Mouse (Mus musculus) intestine, postnatal 0 days (tissue): Measurements from ENCODE around the gene Serpina3b. TPM values are rescaled to one million over a fixed set of nuclear protein-coding genes. Genes with fewer than 3 reads are reported as not detected.

Experiments
- ATAC-seq: fragments of 200-750 bp; cut with Nextera tagmentation; 2 replicates; pipeline ENCODE4 v1.8.0; 2017; ENCODE audit warnings: mild to moderate bottlenecking, moderate TSS enrichment, moderate library complexity
- H3K27ac ChIP-seq: fragments of 300-500 bp; sonication (generic); 2 replicates; pipeline ENCODE4 v1.5.1; 2014; ENCODE audit warnings: mild to moderate bottlenecking, low read depth, low read length, moderate library complexity
- H3K27me3 ChIP-seq: fragments of 300-500 bp; sonication (generic); replicated peaks from 2 replicates; pipeline ENCODE4 v1.6.1; 2014; ENCODE audit warnings: low read length, mixed read lengths; ENCODE audit not compliant: control insufficient read depth, insufficient read depth
- H3K36me3 ChIP-seq: fragments of 300-500 bp; sonication (generic); 2 replicates; pipeline ENCODE4 v1.6.1; 2014; ENCODE audit warnings: mild to moderate bottlenecking, moderate library complexity; ENCODE audit not compliant: control insufficient read depth, insufficient read depth
- H3K4me1 ChIP-seq: fragments of 300-500 bp; sonication (generic); replicated peaks from 2 replicates; pipeline ENCODE4 v1.6.1; 2014; ENCODE audit warnings: antibody characterized with exemption, low read length, mixed read lengths; ENCODE audit not compliant: control insufficient read depth, insufficient read depth
- H3K4me2 ChIP-seq: fragments of 300-500 bp; sonication (generic); replicated peaks from 2 replicates; pipeline ENCODE4 v1.6.1; 2014; ENCODE audit warnings: low read depth, mild to moderate bottlenecking, moderate library complexity
- H3K4me3 ChIP-seq: fragments of 300-500 bp; sonication (generic); 2 replicates; pipeline ENCODE4 v1.5.1; 2014; ENCODE audit warnings: low read depth, low read length
- H3K9ac ChIP-seq: fragments of 300-500 bp; sonication (generic); 2 replicates; pipeline ENCODE4 v1.6.1; 2014; ENCODE audit warnings: mild to moderate bottlenecking, low read depth, low read length
- H3K9me3 ChIP-seq: fragments of 300-500 bp; sonication (generic); 2 replicates; pipeline ENCODE4 v1.6.1; 2016; ENCODE audit warnings: mixed run types; ENCODE audit not compliant: control insufficient read depth
- CTCF ChIP-seq: sonication (generic); IDR thresholded peaks from 2 replicates; pipeline ENCODE4 v1.5.1; 2016; ENCODE audit warnings: low read depth, mild to moderate bottlenecking, control low read depth, antibody characterized with exemption, moderate library complexity
- WGBS: fragments of 180-500 bp; shearing (Covaris S2); extraction: QIAGEN DNeasy Blood & Tissue Kit; methylation state at CpG from one replicate; pipeline ENCODE4 v1.1.7; 2014; 5-methylcytosine and 5-hydroxymethylcytosine counted together
- polyA plus RNA-seq: library from polyadenylated mRNA; unstranded; fragments of >200 nt; fragmentation: Nextera tagmentation; extraction: Ambion mirVana; gene quantifications from 2 replicates; pipeline ENCODE4 v1.2.1, GENCODE M21; 2015

Gene Serpina3b
- polyA plus RNA-seq, 1 experiment from 2014 or later = not detected

GRCm38 (mm10) chr12:104153041-104153645 is 25.3 kb downstream of the Serpina3b start:
- Histone ChIP-seq H3K27me3 (0 out of 2 replicates have a peak, but pooled peaks cover 5% of the 10 kb centered on the region), H3K9ac (no peak overlapping the region), H3K27ac (no peak overlapping the region), H3K9me3 (no peaks in the 10 kb centered on the region), H3K4me3 (no peak overlapping the region), H3K4me1 (no peaks in the 10 kb centered on the region), H3K36me3 (no peaks in the 10 kb centered on the region), H3K4me2 (no peak overlapping the region)
- no peak for ATAC-seq
- no peak for TF ChIP-seq CTCF
- WGBS = 79% methylated on average over 3 of the region's 3 CpGs

- Histone ChIP-seq H3K27me3 (0 out of 2 replicates have a peak, but pooled peaks cover 5% of the 10 kb centered on the region), H3K4me1 (no peaks in the 10 kb centered on the region), H3K36me3 (no peaks in the 10 kb centered on the region), H3K9ac (no peak within 1 kb of the TSS), H3K4me3 (no peak within 1 kb of the TSS), H3K4me2 (no peak within 1 kb of the TSS), H3K9me3 (no peaks in the 10 kb centered on the region), H3K27ac (no peak within 1 kb of the TSS)
- ATAC-seq = no peak
- TF ChIP-seq CTCF = no peak
- WGBS = 87% methylated on average over 2 of the region's 2 CpGs
These were observed 25.9 kb downstream of the Serpina3b start, which contains the start of gene Serpina3c for GRCm38 (mm10) chr12:104153656-104154055. Gene Serpina3c (minus strand): TSS chr12:104153870.

- Histone ChIP-seq H3K36me3 (no peaks in the 10 kb centered on the region), H3K27ac (no peak overlapping the region), H3K4me3 (no peak overlapping the region), H3K9ac (no peak overlapping the region), H3K9me3 (no peaks in the 10 kb centered on the region), H3K4me1 (no peaks in the 10 kb centered on the region), H3K4me2 (no peak overlapping the region), H3K27me3 (no peaks in the 10 kb centered on the region)
- no peak for TF ChIP-seq CTCF
- 64% methylated on average over 3 of the region's 3 CpGs for WGBS
- no peak for ATAC-seq
These were observed 47.0 kb downstream of the Serpina3b start for GRCm38 (mm10) chr12:104174747-104175146.

GRCm38 (mm10) chr12:104175636-104176035 is 47.8 kb downstream of the Serpina3b start:
- H3K27me3 ChIP-seq = no peaks in the 10 kb centered on the region
- no peak for ATAC-seq
- no peak for TF ChIP-seq CTCF
- H3K9me3 ChIP-seq = no peaks in the 10 kb centered on the region
- no peak overlapping the region for H3K27ac ChIP-seq
- no peak overlapping the region for H3K9ac ChIP-seq
- H3K4me2 ChIP-seq = no peak overlapping the region
- 85% methylated on average over 3 of the region's 3 CpGs for WGBS
- no peaks in the 10 kb centered on the region for H3K36me3 ChIP-seq
- no peaks in the 10 kb centered on the region for H3K4me1 ChIP-seq
- H3K4me3 ChIP-seq = no peak overlapping the region

- Histone ChIP-seq H3K4me2 (no peak overlapping the region), H3K36me3 (no peaks in the 10 kb centered on the region), H3K27me3 (0 out of 2 replicates have a peak, but pooled peaks cover 4% of the 10 kb centered on the region), H3K27ac (no peak overlapping the region), H3K9ac (no peak overlapping the region), H3K4me3 (no peak overlapping the region), H3K9me3 (no peaks in the 10 kb centered on the region), H3K4me1 (no peaks in the 10 kb centered on the region)
- no peak for TF ChIP-seq CTCF
- ATAC-seq = no peak
These were observed 50.8 kb downstream of the Serpina3b start for GRCm38 (mm10) chr12:104178577-104178976.

GRCm38 (mm10) chr12:104178987-104179386 is 51.2 kb downstream of the Serpina3b start:
- TF ChIP-seq CTCF = no peak
- no peaks in the 10 kb centered on the region for H3K36me3 ChIP-seq
- H3K4me2 ChIP-seq = no peak overlapping the region
- H3K9ac ChIP-seq = no peak overlapping the region
- ATAC-seq = no peak
- H3K27me3 ChIP-seq = 0 out of 2 replicates have a peak, but pooled peaks cover 4% of the 10 kb centered on the region
- H3K9me3 ChIP-seq = no peaks in the 10 kb centered on the region
- no peak overlapping the region for H3K27ac ChIP-seq
- no peaks in the 10 kb centered on the region for H3K4me1 ChIP-seq
- no peak overlapping the region for H3K4me3 ChIP-seq
- 87% methylated on average over 2 of the region's 2 CpGs for WGBS
